Mouse (Mus musculus): Measurements from ENCODE around the gene Ndrg3. TPM values are rescaled to one million over a fixed set of nuclear protein-coding genes. Genes with fewer than 3 reads are reported as not detected.
"Not testable (repeated sequence)": the region's sequence is repeated elsewhere in the genome, so short reads cannot be mapped to it uniquely, and the experiment has no call there.

Gene Ndrg3
- polyA plus RNA-seq, 1 experiment, result 197 TPM

GRCm38 (mm10) chr2:156903367-156903766 lies 88.5 kb downstream of the Ndrg3 start:
- Histone ChIP-seq H3K4me3 (ENCODE audit: control insufficient read depth, insufficient read depth, low read length) (no peak overlapping the region), H3K27ac (ENCODE audit: control insufficient read depth, insufficient read depth, low read length) (no peak overlapping the region), H3K4me1 (replicated peaks; ENCODE audit: control insufficient read depth, insufficient read depth, low read length) (no peaks in the 10 kb centered on the region), H3K36me3 (ENCODE audit: control insufficient read depth, insufficient read depth, low read length) (no peaks in the 10 kb centered on the region), H3K27me3 (ENCODE audit: control insufficient read depth, insufficient read depth, low read length) (no peaks in the 10 kb centered on the region)
- TF ChIP-seq POLR2A (IDR thresholded peaks at IDR 0.05; ENCODE audit: control insufficient read depth, extremely low read depth, insufficient read depth, low read length, poor library complexity) (no peak), CTCF (IDR thresholded peaks at IDR 0.05; ENCODE audit: borderline replicate concordance, control insufficient read depth, extremely low read depth, insufficient read depth, low read length, poor library complexity) (no peak)
- WGBS, result 44% methylated on average over 2 of the region's 2 CpGs
- no peak for DNase-seq

- H3K36me3 ChIP-seq (ENCODE audit: control insufficient read depth, insufficient read depth, low read length); H3K27me3 ChIP-seq (ENCODE audit: control insufficient read depth, insufficient read depth, low read length); H3K27ac ChIP-seq (ENCODE audit: control insufficient read depth, insufficient read depth, low read length); DNase-seq; H3K4me1 ChIP-seq (replicated peaks; ENCODE audit: control insufficient read depth, insufficient read depth, low read length); H3K4me3 ChIP-seq (ENCODE audit: control insufficient read depth, insufficient read depth, low read length): not testable (repeated sequence)
- WGBS, result 93% methylated on average over 4 of the region's 4 CpGs
Observed at GRCm38 (mm10) chr2:156902411-156902810, 89.4 kb downstream of the Ndrg3 start.

- no peak for TF ChIP-seq CTCF (IDR thresholded peaks at IDR 0.05; ENCODE audit: borderline replicate concordance, control insufficient read depth, extremely low read depth, insufficient read depth, low read length, poor library complexity)
- TF ChIP-seq POLR2A (IDR thresholded peaks at IDR 0.05; ENCODE audit: control insufficient read depth, extremely low read depth, insufficient read depth, low read length, poor library complexity), result no peak
- no peak for DNase-seq
- Histone ChIP-seq H3K36me3 (ENCODE audit: control insufficient read depth, insufficient read depth, low read length) (no peaks in the 10 kb centered on the region), H3K4me1 (replicated peaks; ENCODE audit: control insufficient read depth, insufficient read depth, low read length) (no peaks in the 10 kb centered on the region), H3K27ac (ENCODE audit: control insufficient read depth, insufficient read depth, low read length) (no peak overlapping the region), H3K4me3 (ENCODE audit: control insufficient read depth, insufficient read depth, low read length) (no peak overlapping the region), H3K27me3 (ENCODE audit: control insufficient read depth, insufficient read depth, low read length) (no peaks in the 10 kb centered on the region)
- 90% methylated on average over 6 of the region's 6 CpGs for WGBS
Observed at GRCm38 (mm10) chr2:156901883-156902282, 90.0 kb downstream of the Ndrg3 start.

GRCm38 (mm10) chr2:156901344-156901743 lies 90.5 kb downstream of the Ndrg3 start:
- Histone ChIP-seq H3K36me3 (ENCODE audit: control insufficient read depth, insufficient read depth, low read length) (no peaks in the 10 kb centered on the region), H3K4me1 (replicated peaks; ENCODE audit: control insufficient read depth, insufficient read depth, low read length) (no peaks in the 10 kb centered on the region), H3K27me3 (ENCODE audit: control insufficient read depth, insufficient read depth, low read length) (no peaks in the 10 kb centered on the region), H3K27ac (ENCODE audit: control insufficient read depth, insufficient read depth, low read length) (no peak overlapping the region), H3K4me3 (ENCODE audit: control insufficient read depth, insufficient read depth, low read length) (no peak overlapping the region)
- DNase-seq, result no peak
- TF ChIP-seq CTCF (IDR thresholded peaks at IDR 0.05; ENCODE audit: borderline replicate concordance, control insufficient read depth, extremely low read depth, insufficient read depth, low read length, poor library complexity) (no peak), POLR2A (IDR thresholded peaks at IDR 0.05; ENCODE audit: control insufficient read depth, extremely low read depth, insufficient read depth, low read length, poor library complexity) (no peak)
- 100% methylated on average over 2 of the region's 2 CpGs for WGBS

GRCm38 (mm10) chr2:156899184-156899583 lies 92.7 kb downstream of the Ndrg3 start:
- Histone ChIP-seq H3K4me3 (ENCODE audit: control insufficient read depth, insufficient read depth, low read length) (no peak overlapping the region), H3K27ac (ENCODE audit: control insufficient read depth, insufficient read depth, low read length) (no peak overlapping the region), H3K4me1 (replicated peaks; ENCODE audit: control insufficient read depth, insufficient read depth, low read length) (no peaks in the 10 kb centered on the region), H3K36me3 (ENCODE audit: control insufficient read depth, insufficient read depth, low read length) (no peaks in the 10 kb centered on the region), H3K27me3 (ENCODE audit: control insufficient read depth, insufficient read depth, low read length) (no peaks in the 10 kb centered on the region)
- DNase-seq, result no peak
- 90% methylated on average over 4 of the region's 4 CpGs for WGBS
- TF ChIP-seq POLR2A (IDR thresholded peaks at IDR 0.05; ENCODE audit: control insufficient read depth, extremely low read depth, insufficient read depth, low read length, poor library complexity), result no peak
- no peak for TF ChIP-seq CTCF (IDR thresholded peaks at IDR 0.05; ENCODE audit: borderline replicate concordance, control insufficient read depth, extremely low read depth, insufficient read depth, low read length, poor library complexity)

GRCm38 (mm10) chr2:156898374-156898773 lies 93.5 kb downstream of the Ndrg3 start:
- TF ChIP-seq POLR2A (IDR thresholded peaks at IDR 0.05; ENCODE audit: control insufficient read depth, extremely low read depth, insufficient read depth, low read length, poor library complexity) (no peak), CTCF (IDR thresholded peaks at IDR 0.05; ENCODE audit: borderline replicate concordance, control insufficient read depth, extremely low read depth, insufficient read depth, low read length, poor library complexity) (no peak)
- Histone ChIP-seq H3K36me3 (ENCODE audit: control insufficient read depth, insufficient read depth, low read length) (no peaks in the 10 kb centered on the region), H3K4me3 (ENCODE audit: control insufficient read depth, insufficient read depth, low read length) (no peak overlapping the region), H3K4me1 (replicated peaks; ENCODE audit: control insufficient read depth, insufficient read depth, low read length) (no peaks in the 10 kb centered on the region), H3K27ac (ENCODE audit: control insufficient read depth, insufficient read depth, low read length) (no peak overlapping the region), H3K27me3 (ENCODE audit: control insufficient read depth, insufficient read depth, low read length) (no peaks in the 10 kb centered on the region)
- 65% methylated on average over 4 of the region's 4 CpGs for WGBS
- no peak for DNase-seq

GRCm38 (mm10) chr2:156897034-156897433 lies 94.8 kb downstream of the Ndrg3 start:
- Histone ChIP-seq H3K36me3 (ENCODE audit: control insufficient read depth, insufficient read depth, low read length) (no peaks in the 10 kb centered on the region), H3K27ac (ENCODE audit: control insufficient read depth, insufficient read depth, low read length) (no peak overlapping the region), H3K4me1 (replicated peaks; ENCODE audit: control insufficient read depth, insufficient read depth, low read length) (no peaks in the 10 kb centered on the region), H3K4me3 (ENCODE audit: control insufficient read depth, insufficient read depth, low read length) (no peak overlapping the region), H3K27me3 (ENCODE audit: control insufficient read depth, insufficient read depth, low read length) (no peaks in the 10 kb centered on the region)
- no peak for TF ChIP-seq CTCF (IDR thresholded peaks at IDR 0.05; ENCODE audit: borderline replicate concordance, control insufficient read depth, extremely low read depth, insufficient read depth, low read length, poor library complexity)
- TF ChIP-seq POLR2A (IDR thresholded peaks at IDR 0.05; ENCODE audit: control insufficient read depth, extremely low read depth, insufficient read depth, low read length, poor library complexity), result no peak
- WGBS, result 93% methylated on average over 9 of the region's 9 CpGs
- no peak for DNase-seq

Measured in thymus, adult 2 months (tissue).